Mouse (Mus musculus): ENCODE results near the gene Cdk1.

- no peak for TF ChIP-seq CTCF (IDR thresholded peaks at IDR 0.05; ENCODE audit: low read depth)
- TF ChIP-seq EP300 (optimal IDR thresholded peaks at IDR 0.05): no peak
Measured at GRCm38 (mm10) chr10:69299985-69300384, 52.8 kb downstream of the Cdk1 start.

Measured in stomach, postnatal 0 days (tissue).